Mouse (Mus musculus) embryonic facial prominence, embryonic 13.5 days (tissue): ENCODE results near the gene Egfr. TPM values are rescaled to one million over a fixed set of nuclear protein-coding genes. Genes with fewer than 3 reads are reported as not detected.

ENCODE experiments used
- ATAC-seq: fragments of 200-750 bp; cut with Nextera tagmentation; 2 replicates; pipeline ENCODE4 v1.8.0; 2017; ENCODE audit warnings: low read depth; ENCODE audit not compliant: insufficient number of reproducible peaks, insufficient read depth, low FRiP score, low TSS enrichment
- H3K27ac ChIP-seq: fragments of 300-500 bp; sonication (generic); 2 replicates; pipeline ENCODE4 v1.5.1; 2015; ENCODE audit warnings: moderate library complexity, mild to moderate bottlenecking, inconsistent platforms
- H3K27me3 ChIP-seq: fragments of 300-500 bp; sonication (generic); 2 replicates; pipeline ENCODE4 v1.6.1; 2015; ENCODE audit warnings: mild to moderate bottlenecking, inconsistent platforms
- H3K36me3 ChIP-seq: fragments of 300-500 bp; sonication (generic); 2 replicates; pipeline ENCODE4 v1.6.1; 2015; ENCODE audit warnings: mild to moderate bottlenecking, inconsistent platforms
- H3K4me1 ChIP-seq: fragments of 300-500 bp; sonication (generic); 2 replicates; pipeline ENCODE4 v1.6.1; 2015; ENCODE audit warnings: inconsistent platforms
- H3K4me2 ChIP-seq: fragments of 300-500 bp; sonication (generic); 2 replicates; pipeline ENCODE4 v1.6.1; 2015; ENCODE audit warnings: moderate library complexity, mild to moderate bottlenecking, inconsistent platforms
- H3K4me3 ChIP-seq: fragments of 300-500 bp; sonication (generic); 2 replicates; pipeline ENCODE4 v1.5.1; 2015; ENCODE audit warnings: mild to moderate bottlenecking, inconsistent platforms
- H3K9ac ChIP-seq: fragments of 300-500 bp; sonication (generic); 2 replicates; pipeline ENCODE4 v1.6.1; 2015; ENCODE audit warnings: mild to moderate bottlenecking, inconsistent platforms
- H3K9me3 ChIP-seq: fragments of 300-500 bp; sonication (generic); 2 replicates; pipeline ENCODE4 v1.6.1; 2016; ENCODE audit warnings: inconsistent platforms
- whole genome bisulfite sequencing: fragments of 180-500 bp; shearing (Covaris S2); methylation state at CpG from one replicate; pipeline ENCODE4 v1.1.7; 2015; ENCODE audit warnings: mixed read lengths; 5-methylcytosine and 5-hydroxymethylcytosine counted together
- polyA plus RNA-seq: library from polyadenylated mRNA; unstranded; fragments of >200 nt; fragmentation: Nextera tagmentation; extraction: Ambion mirVana; gene quantifications from 2 replicates; pipeline ENCODE4 v1.2.1, GENCODE M21; 2015

Gene Egfr
- polyA plus RNA-seq, 1 experiment from 2014 or later: 12.6 TPM

GRCm38 (mm10) chr11:16838772-16839171 is 86.8 kb downstream of the Egfr start:
- Histone ChIP-seq H3K4me1 (peaks cover 29% of the 10 kb centered on the region), H3K9me3 (no peaks in the 10 kb centered on the region), H3K27ac (no peak overlapping the region), H3K36me3 (no peaks in the 10 kb centered on the region), H3K4me2 (no peak overlapping the region), H3K27me3 (no peaks in the 10 kb centered on the region), H3K9ac (no peak overlapping the region), H3K4me3 (no peak overlapping the region)
- 85% methylated on average over 3 of the region's 3 CpGs for WGBS
- no peak for ATAC-seq

- ATAC-seq: no peak
- H3K27me3 ChIP-seq: no peaks in the 10 kb centered on the region
- no peaks in the 10 kb centered on the region for H3K36me3 ChIP-seq
- peaks cover 42% of the 10 kb centered on the region for H3K4me1 ChIP-seq
- 90% methylated on average over 3 of the region's 3 CpGs for WGBS
- H3K9ac ChIP-seq: no peak overlapping the region
- no peak overlapping the region for H3K4me2 ChIP-seq
- H3K4me3 ChIP-seq: no peak overlapping the region
- no peak overlapping the region for H3K27ac ChIP-seq
- no peaks in the 10 kb centered on the region for H3K9me3 ChIP-seq
These were observed 90.9 kb downstream of the Egfr start for GRCm38 (mm10) chr11:16842924-16843323.

GRCm38 (mm10) chr11:16843889-16844568 is 92.0 kb downstream of the Egfr start:
- Histone ChIP-seq H3K4me1 (peaks cover 47% of the 10 kb centered on the region), H3K9ac (no peak overlapping the region), H3K4me2 (peak overlapping the region; percentile 22; the same call in 1 of the 2 replicates), H3K36me3 (no peaks in the 10 kb centered on the region), H3K9me3 (no peaks in the 10 kb centered on the region), H3K4me3 (no peak overlapping the region), H3K27me3 (no peaks in the 10 kb centered on the region), H3K27ac (peak overlapping the region; percentile 64)
- peak; percentile 67; the same call in 1 of the 2 replicates for ATAC-seq
- 51% methylated on average over 12 of the region's 12 CpGs for WGBS

- 42% methylated on average over 6 of the region's 6 CpGs for WGBS
- no peak overlapping the region for H3K4me2 ChIP-seq
- H3K36me3 ChIP-seq: no peaks in the 10 kb centered on the region
- H3K9ac ChIP-seq: no peak overlapping the region
- no peaks in the 10 kb centered on the region for H3K9me3 ChIP-seq
- peaks cover 28% of the 10 kb centered on the region for H3K4me1 ChIP-seq
- peak overlapping the region; percentile 66; the same call in 1 of the 2 replicates for H3K27ac ChIP-seq
- no peaks in the 10 kb centered on the region for H3K27me3 ChIP-seq
- ATAC-seq: no peak
- H3K4me3 ChIP-seq: no peak overlapping the region
These were observed 96.9 kb downstream of the Egfr start for GRCm38 (mm10) chr11:16848881-16849280.

GRCm38 (mm10) chr11:16851361-16851760 is 99.4 kb downstream of the Egfr start:
- H3K4me1 ChIP-seq: peaks cover 16% of the 10 kb centered on the region
- H3K36me3 ChIP-seq: no peaks in the 10 kb centered on the region
- H3K27ac ChIP-seq: no peak overlapping the region
- no peaks in the 10 kb centered on the region for H3K9me3 ChIP-seq
- no peak overlapping the region for H3K4me2 ChIP-seq
- H3K27me3 ChIP-seq: no peaks in the 10 kb centered on the region
- no peak overlapping the region for H3K9ac ChIP-seq
- ATAC-seq: no peak
- no peak overlapping the region for H3K4me3 ChIP-seq
- 89% methylated on average over 1 of the region's 1 CpGs for WGBS

GRCm38 (mm10) chr11:16854111-16854510 is 102.1 kb downstream of the Egfr start:
- Histone ChIP-seq H3K9me3 (no peaks in the 10 kb centered on the region), H3K9ac (no peak overlapping the region), H3K4me1 (peaks cover 10% of the 10 kb centered on the region; the same call in 1 of the 2 replicates), H3K4me2 (no peak overlapping the region), H3K4me3 (no peak overlapping the region), H3K27me3 (no peaks in the 10 kb centered on the region), H3K27ac (no peak overlapping the region), H3K36me3 (no peaks in the 10 kb centered on the region)
- no peak for ATAC-seq
- WGBS: 53% methylated on average over 2 of the region's 2 CpGs

GRCm38 (mm10) chr11:16857346-16857745 is 105.3 kb downstream of the Egfr start:
- WGBS: 82% methylated on average over 2 of the region's 2 CpGs
- no peak overlapping the region for H3K27ac ChIP-seq
- peaks cover 4% of the 10 kb centered on the region; the same call in 1 of the 2 replicates for H3K4me1 ChIP-seq
- H3K4me3 ChIP-seq: no peak overlapping the region
- H3K36me3 ChIP-seq: 0 out of 2 replicates have a peak, but pooled peaks cover 7% of the 10 kb centered on the region
- no peaks in the 10 kb centered on the region for H3K27me3 ChIP-seq
- H3K9ac ChIP-seq: no peak overlapping the region
- ATAC-seq: no peak
- H3K9me3 ChIP-seq: no peaks in the 10 kb centered on the region
- no peak overlapping the region for H3K4me2 ChIP-seq

- H3K4me2 ChIP-seq: no peak overlapping the region
- no peak for ATAC-seq
- no peaks in the 10 kb centered on the region for H3K27me3 ChIP-seq
- 0 out of 2 replicates have a peak, but pooled peaks cover 7% of the 10 kb centered on the region for H3K36me3 ChIP-seq
- no peak overlapping the region for H3K4me3 ChIP-seq
- no peak overlapping the region for H3K27ac ChIP-seq
- no peak overlapping the region for H3K9ac ChIP-seq
- no peaks in the 10 kb centered on the region for H3K9me3 ChIP-seq
- no peaks in the 10 kb centered on the region for H3K4me1 ChIP-seq
- 85% methylated on average over 6 of the region's 6 CpGs for WGBS
These were observed 109.0 kb downstream of the Egfr start for GRCm38 (mm10) chr11:16861037-16861436.

- Histone ChIP-seq H3K27me3 (no peaks in the 10 kb centered on the region), H3K27ac (no peak overlapping the region), H3K4me1 (no peaks in the 10 kb centered on the region), H3K4me2 (no peak overlapping the region), H3K4me3 (no peak overlapping the region), H3K36me3 (0 out of 2 replicates have a peak, but pooled peaks cover 7% of the 10 kb centered on the region), H3K9ac (no peak overlapping the region), H3K9me3 (no peaks in the 10 kb centered on the region)
- no peak for ATAC-seq
These were observed 111.5 kb downstream of the Egfr start for GRCm38 (mm10) chr11:16863547-16863946.

- Histone ChIP-seq H3K4me2 (no peak overlapping the region), H3K27ac (no peak overlapping the region), H3K36me3 (peaks cover 9% of the 10 kb centered on the region; the same call in 1 of the 2 replicates), H3K9me3 (no peaks in the 10 kb centered on the region), H3K9ac (no peak overlapping the region), H3K4me3 (no peak overlapping the region), H3K27me3 (no peaks in the 10 kb centered on the region), H3K4me1 (no peaks in the 10 kb centered on the region)
- no peak for ATAC-seq
- WGBS: 73% methylated on average over 3 of the region's 3 CpGs
These were observed 113.1 kb downstream of the Egfr start for GRCm38 (mm10) chr11:16864980-16865561.

- Histone ChIP-seq H3K9me3 (no peaks in the 10 kb centered on the region), H3K4me1 (no peaks in the 10 kb centered on the region), H3K4me2 (no peak overlapping the region), H3K9ac (no peak overlapping the region), H3K4me3 (no peak overlapping the region), H3K36me3 (peaks cover 6% of the 10 kb centered on the region; the same call in 1 of the 2 replicates), H3K27ac (no peak overlapping the region), H3K27me3 (0 out of 2 replicates have a peak, but pooled peaks cover 4% of the 10 kb centered on the region)
- WGBS: 64% methylated on average over 6 of the region's 6 CpGs
- no peak for ATAC-seq
These were observed 116.0 kb downstream of the Egfr start for GRCm38 (mm10) chr11:16868051-16868450.

GRCm38 (mm10) chr11:16869506-16869905 is 117.5 kb downstream of the Egfr start:
- no peak overlapping the region for H3K4me2 ChIP-seq
- H3K36me3 ChIP-seq: peaks cover 6% of the 10 kb centered on the region; the same call in 1 of the 2 replicates
- H3K4me1 ChIP-seq: no peaks in the 10 kb centered on the region
- no peak overlapping the region for H3K4me3 ChIP-seq
- 0 out of 2 replicates have a peak, but pooled peaks cover 4% of the 10 kb centered on the region for H3K27me3 ChIP-seq
- no peak for ATAC-seq
- no peak overlapping the region for H3K27ac ChIP-seq
- H3K9ac ChIP-seq: no peak overlapping the region
- WGBS: 64% methylated on average over 2 of the region's 2 CpGs
- H3K9me3 ChIP-seq: no peaks in the 10 kb centered on the region
